Mouse (Mus musculus) spleen, adult 2 months (tissue): ENCODE data around the gene Fam43b. TPM values are rescaled to one million over a fixed set of nuclear protein-coding genes. Genes with fewer than 3 reads are reported as not detected.

Experiments used
- DNase-seq, 2 experiments: peaks; one replicate each; pipeline versions ENCODE4 v3.0.0 to v3.0.0-alpha.2; 2012 to 2021; ENCODE audit warnings: low spot score in 2 of 2, low read depth in 1 of 2
- H3K27ac ChIP-seq: fragments of 200-500 bp; 2 replicates; pipeline ENCODE4 v1.5.1; 2012; ENCODE audit warnings: low read length, inconsistent platforms; ENCODE audit not compliant: insufficient read depth
- H3K27me3 ChIP-seq: fragments of 200-500 bp; 2 replicates; pipeline ENCODE4 v1.6.1; 2012; ENCODE audit warnings: mild to moderate bottlenecking, moderate library complexity, low read length, inconsistent platforms; ENCODE audit not compliant: control insufficient read depth, insufficient read depth
- H3K36me3 ChIP-seq: fragments of 200-500 bp; 2 replicates; pipeline ENCODE4 v1.6.1; 2012; ENCODE audit warnings: mild to moderate bottlenecking, low read length, inconsistent platforms; ENCODE audit not compliant: control insufficient read depth, insufficient read depth
- H3K4me1 ChIP-seq: fragments of 200-500 bp; 2 replicates; pipeline ENCODE4 v1.6.1; 2011; ENCODE audit warnings: inconsistent platforms; ENCODE audit not compliant: control insufficient read depth, insufficient read depth, insufficient read length
- H3K4me3 ChIP-seq: fragments of 200-500 bp; 2 replicates; pipeline ENCODE4 v1.5.1; 2011; ENCODE audit warnings: mild to moderate bottlenecking, inconsistent platforms; ENCODE audit not compliant: insufficient read depth, insufficient read length; ENCODE audit errors: extremely low read depth
- CTCF ChIP-seq: fragments of 200-500 bp; IDR thresholded peaks from 2 replicates; pipeline ENCODE4 v1.5.1; 2011; ENCODE audit warnings: mild to moderate bottlenecking, inconsistent platforms; ENCODE audit not compliant: insufficient read depth, insufficient read length, insufficient replicate concordance; ENCODE audit errors: extremely low read depth
- POLR2A ChIP-seq: fragments of 200-500 bp; IDR thresholded peaks from 2 replicates; pipeline ENCODE4 v1.6.1; 2011; ENCODE audit warnings: low read depth, low read length, inconsistent platforms
- WGBS: fragments of 180-500 bp; shearing (Covaris S2); methylation state at CpG from one replicate; pipeline ENCODE4 v1.1.7; 2018; 5-methylcytosine and 5-hydroxymethylcytosine counted together
- polyA plus RNA-seq: library from polyadenylated mRNA; depleted of rRNA; stranded (reverse); fragments of >200 nt; gene quantifications from 2 replicates; pipeline ENCODE4 v1.2.3, GENCODE M21; 2012

Fam43b gene
- polyA plus RNA-seq, 1 experiment = 0.06 TPM

- Histone ChIP-seq H3K27ac (no peak overlapping the region), H3K4me1 (no peaks in the 10 kb centered on the region), H3K27me3 (peaks cover 5% of the 10 kb centered on the region), H3K4me3 (no peak overlapping the region), H3K36me3 (no peaks in the 10 kb centered on the region)
- TF ChIP-seq POLR2A (no peak), CTCF (no peak)
- no peak for DNase-seq
- WGBS = 66% methylated on average over 5 of the region's 5 CpGs
Measured at GRCm38 (mm10) chr4:138363511-138363910, 32.8 kb downstream of the Fam43b start.

GRCm38 (mm10) chr4:138362883-138363282 is 33.4 kb downstream of the Fam43b start:
- WGBS = 86% methylated on average over 7 of the region's 7 CpGs
- H3K27ac ChIP-seq = no peak overlapping the region
- no peak for DNase-seq

GRCm38 (mm10) chr4:138361370-138361821 is 34.9 kb downstream of the Fam43b start:
- 52% methylated on average over 11 of the region's 11 CpGs for WGBS
- Histone ChIP-seq H3K4me1 (no peaks in the 10 kb centered on the region), H3K27me3 (no peaks in the 10 kb centered on the region), H3K36me3 (no peaks in the 10 kb centered on the region), H3K27ac (no peak overlapping the region), H3K4me3 (no peak overlapping the region)
- TF ChIP-seq POLR2A (no peak), CTCF (no peak)
- no peak for DNase-seq

More at GRCm38 (mm10) chr4:138362883-138363282, 33.4 kb downstream of the Fam43b start:
- Histone ChIP-seq H3K27me3 (peaks cover 5% of the 10 kb centered on the region), H3K4me1 (no peaks in the 10 kb centered on the region), H3K4me3 (no peak overlapping the region), H3K36me3 (no peaks in the 10 kb centered on the region)
- TF ChIP-seq POLR2A = no peak

- no peak overlapping the region for H3K4me3 ChIP-seq
- H3K4me1 ChIP-seq = no peaks in the 10 kb centered on the region
- no peaks in the 10 kb centered on the region for H3K27me3 ChIP-seq
- no peak overlapping the region for H3K27ac ChIP-seq
- no peak for TF ChIP-seq CTCF
- TF ChIP-seq POLR2A = no peak
- no peak for DNase-seq
- H3K36me3 ChIP-seq = no peaks in the 10 kb centered on the region
- 73% methylated on average over 3 of the region's 3 CpGs for WGBS
Measured at GRCm38 (mm10) chr4:138358176-138358575, 38.2 kb downstream of the Fam43b start.

- 93% methylated on average over 12 of the region's 12 CpGs for WGBS
- DNase-seq = no peak
- TF ChIP-seq CTCF (no peak), POLR2A (no peak)
- Histone ChIP-seq H3K36me3 (no peaks in the 10 kb centered on the region), H3K4me1 (no peaks in the 10 kb centered on the region), H3K27ac (no peak overlapping the region), H3K27me3 (no peaks in the 10 kb centered on the region), H3K4me3 (no peak overlapping the region)
Measured at GRCm38 (mm10) chr4:138356551-138356950, 39.8 kb downstream of the Fam43b start.

- DNase-seq = no peak
- 81% methylated on average over 8 of the region's 8 CpGs for WGBS
- Histone ChIP-seq H3K4me3 (no peak overlapping the region), H3K27ac (no peak overlapping the region), H3K36me3 (no peaks in the 10 kb centered on the region), H3K4me1 (no peaks in the 10 kb centered on the region), H3K27me3 (no peaks in the 10 kb centered on the region)
- TF ChIP-seq CTCF (no peak), POLR2A (no peak)
Measured at GRCm38 (mm10) chr4:138356141-138356540, 40.2 kb downstream of the Fam43b start.

- no peaks in the 10 kb centered on the region for H3K27me3 ChIP-seq
- DNase-seq = no peak
- 81% methylated on average over 2 of the region's 2 CpGs for WGBS
- no peak for TF ChIP-seq CTCF
- TF ChIP-seq POLR2A = no peak
- H3K4me3 ChIP-seq = no peak overlapping the region
- H3K27ac ChIP-seq = no peak overlapping the region
- no peaks in the 10 kb centered on the region for H3K36me3 ChIP-seq
- H3K4me1 ChIP-seq = no peaks in the 10 kb centered on the region
Measured at GRCm38 (mm10) chr4:138355496-138355895, 40.8 kb downstream of the Fam43b start.
